Comparison of ENCODE assay signal across 11 mouse cellular contexts in the genomic region with DNA sequence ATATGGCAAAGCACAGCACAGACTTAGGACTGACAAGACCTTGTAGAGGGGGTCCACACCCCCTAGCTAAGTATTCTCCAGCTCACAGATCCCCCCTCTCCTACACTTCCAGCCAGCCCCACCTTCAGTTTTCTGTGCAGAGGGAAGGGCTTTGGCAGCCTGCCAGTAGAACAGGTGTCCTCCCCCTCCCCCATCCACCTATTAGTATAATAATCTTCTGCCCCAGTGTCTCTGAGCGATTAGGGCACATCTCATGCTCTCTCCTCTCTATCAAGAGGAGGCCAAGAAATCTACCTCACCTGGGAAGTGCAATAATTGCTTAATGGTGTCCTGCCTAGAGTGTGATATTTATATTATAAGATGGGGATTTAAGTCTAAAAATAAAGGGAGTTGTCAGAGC.
"Had no signal": no experiment of that assay in that cellular context is flagged by ENCODE, and none has a peak within 500 bp of the region (broad histone marks: within the 10 kb centered on the region; RNA-seq: fewer than 3 reads in every experiment).

No protein-coding gene starts in this region.

- H3K4me1 ChIP-seq: stomach, embryonic 15.5 days had no signal

- H3K27ac ChIP-seq: limb, embryonic 13.5 days; liver, embryonic 14.5 days; midbrain, embryonic 12.5 days; neural tube, embryonic 13.5 days; stomach, embryonic 15.5 days had no signal

- H3K4me2 ChIP-seq: limb, embryonic 13.5 days; midbrain, embryonic 12.5 days; neural tube, embryonic 13.5 days; stomach, embryonic 15.5 days had no signal

- H3K36me3 ChIP-seq: limb, embryonic 13.5 days; midbrain, embryonic 12.5 days; neural tube, embryonic 13.5 days; stomach, embryonic 15.5 days had no signal

- H3K9ac ChIP-seq: limb, embryonic 13.5 days; liver, embryonic 14.5 days; midbrain, embryonic 12.5 days; neural tube, embryonic 13.5 days; stomach, embryonic 15.5 days had no signal

- DNase-seq: kidney, adult 8-10 months; kidney, postnatal 25 days; lung, adult 18-20 months; right cerebral cortex, postnatal 14 days; thymus, adult 2 months; thymus, postnatal 25 days had no signal

- H3K27me3 ChIP-seq: midbrain, embryonic 12.5 days; neural tube, embryonic 13.5 days; stomach, embryonic 15.5 days had no signal

- H3K9me3 ChIP-seq: limb, embryonic 13.5 days; midbrain, embryonic 12.5 days; neural tube, embryonic 13.5 days; stomach, embryonic 15.5 days had no signal

- H3K4me3 ChIP-seq: limb, embryonic 13.5 days; midbrain, embryonic 12.5 days; neural tube, embryonic 13.5 days; stomach, embryonic 15.5 days had no signal
